In the genomic region with DNA sequence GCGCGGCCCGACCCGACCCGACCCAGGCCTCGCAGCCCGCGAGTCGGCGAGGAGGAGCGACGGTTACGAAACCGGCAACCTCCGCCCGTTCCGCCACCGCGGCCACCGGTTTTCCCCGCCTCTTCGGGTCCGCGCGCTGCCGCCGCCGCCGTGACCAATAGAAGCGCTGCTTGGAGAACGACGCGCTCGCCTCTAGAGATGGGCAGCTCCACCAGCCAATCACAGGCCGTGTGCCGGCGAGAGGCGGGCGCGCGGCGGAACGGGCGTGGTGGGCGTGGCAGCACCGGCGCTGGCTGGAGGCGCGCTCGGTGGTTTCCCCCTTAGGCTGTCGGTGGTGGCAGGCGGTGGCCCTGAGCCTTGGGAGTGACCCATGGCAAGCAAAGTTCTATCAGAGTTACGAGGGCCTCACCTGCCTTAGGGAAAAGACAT, we compare ENCODE assay signal across 8 mouse cellular contexts. TPM values are rescaled to one million over a fixed set of nuclear protein-coding genes. Genes with fewer than 3 reads are reported as not detected.
DNase-seq lines count a peak whose midpoint lies in the region; ATAC-seq and TF ChIP-seq lines count a peak whose summit lies in the region.

Gene Cebpg, minus strand, starts transcription at position 138 of the 429 bp plus-strand sequence.

- no peaks in the 10 kb centered on the region for H3K36me3 ChIP-seq in embryonic facial prominence, embryonic 14.5 days (ENCODE audit: control insufficient read depth, insufficient read depth, low read length)
- no peaks in the 10 kb centered on the region for H3K36me3 ChIP-seq in limb, embryonic 13.5 days
- no peaks in the 10 kb centered on the region for H3K36me3 ChIP-seq in midbrain, embryonic 15.5 days (replicated peaks)

- H3K4me2 ChIP-seq in embryonic facial prominence, embryonic 14.5 days (ENCODE audit: low read depth, low read length): peak within 1 kb of the TSS; percentile 92
- peak within 1 kb of the TSS; percentile 93 for H3K4me2 ChIP-seq in limb, embryonic 13.5 days (replicated peaks)
- H3K4me2 ChIP-seq in midbrain, embryonic 15.5 days: peak within 1 kb of the TSS; percentile 87

- ATAC-seq in embryonic facial prominence, embryonic 14.5 days (ENCODE audit: low read depth): peak; percentile 98
- peak; percentile 98 for ATAC-seq in limb, embryonic 13.5 days (ENCODE audit: low FRiP score, low read depth)
- ATAC-seq in midbrain, embryonic 15.5 days (replicated peaks): peak; percentile 99

- H3K4me1 ChIP-seq in bone marrow, adult 2 months (ENCODE audit: control insufficient read depth, insufficient read depth, low read length): no peaks in the 10 kb centered on the region; the same call in 1 of the 2 replicates
- peaks cover 11% of the 10 kb centered on the region for H3K4me1 ChIP-seq in embryonic facial prominence, embryonic 14.5 days (ENCODE audit: control insufficient read depth, insufficient read depth, low read length)
- H3K4me1 ChIP-seq in limb, embryonic 13.5 days: peaks cover 24% of the 10 kb centered on the region
- H3K4me1 ChIP-seq in midbrain, embryonic 15.5 days: peaks cover 28% of the 10 kb centered on the region

- whole genome bisulfite sequencing in bone marrow, adult 2 months: under 1% methylated on average over 52 of the region's 53 CpGs
- WGBS in embryonic facial prominence, embryonic 14.5 days: 0% methylated on average over 7 of the region's 53 CpGs
- WGBS in limb, embryonic 13.5 days: under 1% methylated on average over 52 of the region's 53 CpGs
- WGBS in midbrain, embryonic 15.5 days: under 1% methylated on average over 51 of the region's 53 CpGs

- peak; percentile 97 for DNase-seq in A20 (ENCODE audit: low read depth, low spot score)
- peak; percentile 94 for DNase-seq in embryonic facial prominence, embryonic 14.5 days (ENCODE audit: low spot score)
- DNase-seq in heart, adult 8-10 months (ENCODE audit: low spot score): peak; percentile 97
- peak; percentile 99 for DNase-seq in kidney, adult 9 months
- peak; percentile 95 to 99 for DNase-seq in spleen, adult 18-20 months

- H3K27ac ChIP-seq in bone marrow, adult 2 months (ENCODE audit: control insufficient read depth, insufficient read depth, low read depth, low read length, poor library complexity): peak within 1 kb of the TSS; percentile 99
- H3K27ac ChIP-seq in embryonic facial prominence, embryonic 14.5 days (replicated peaks; ENCODE audit: low read depth, low read length): peak within 1 kb of the TSS; percentile 84
- H3K27ac ChIP-seq in limb, embryonic 13.5 days: peak within 1 kb of the TSS; percentile 81
- H3K27ac ChIP-seq in midbrain, embryonic 15.5 days: peak within 1 kb of the TSS; percentile 91

- TF ChIP-seq CTCF in bone marrow, adult 2 months (IDR thresholded peaks at IDR 0.05; ENCODE audit: control insufficient read depth, insufficient read depth, low read length): no peak

- peak; percentile 86 for TF ChIP-seq POLR2A in bone marrow, adult 2 months (IDR thresholded peaks at IDR 0.05; ENCODE audit: borderline replicate concordance, control insufficient read depth, low read depth, low read length)

- H3K9me3 ChIP-seq in embryonic facial prominence, embryonic 14.5 days (ENCODE audit: control insufficient read depth, low read length): no peaks in the 10 kb centered on the region
- H3K9me3 ChIP-seq in limb, embryonic 13.5 days: 0 out of 2 replicates have a peak, but pooled peaks cover 2% of the 10 kb centered on the region
- H3K9me3 ChIP-seq in midbrain, embryonic 15.5 days: no peaks in the 10 kb centered on the region

- peak within 1 kb of the TSS; percentile 100 for H3K4me3 ChIP-seq in bone marrow, adult 2 months (replicated peaks; ENCODE audit: control insufficient read depth, low read depth, low read length)
- peak within 1 kb of the TSS; percentile 96 for H3K4me3 ChIP-seq in embryonic facial prominence, embryonic 14.5 days (ENCODE audit: low read depth, low read length)
- peak within 1 kb of the TSS; percentile 95 for H3K4me3 ChIP-seq in limb, embryonic 13.5 days
- H3K4me3 ChIP-seq in midbrain, embryonic 15.5 days: peak within 1 kb of the TSS; percentile 91

- H3K27me3 ChIP-seq in embryonic facial prominence, embryonic 14.5 days (replicated peaks; ENCODE audit: control insufficient read depth, insufficient read depth, low read length): no peaks in the 10 kb centered on the region
- no peaks in the 10 kb centered on the region for H3K27me3 ChIP-seq in limb, embryonic 13.5 days
- no peaks in the 10 kb centered on the region for H3K27me3 ChIP-seq in midbrain, embryonic 15.5 days (replicated peaks)

- peak within 1 kb of the TSS; percentile 95 for H3K9ac ChIP-seq in embryonic facial prominence, embryonic 14.5 days (ENCODE audit: low read depth, low read length)
- H3K9ac ChIP-seq in limb, embryonic 13.5 days: peak within 1 kb of the TSS; percentile 96
- H3K9ac ChIP-seq in midbrain, embryonic 15.5 days: peak within 1 kb of the TSS; percentile 91

RNA-seq across cellular contexts. Expression of gene Cebpg, which starts in this region (rescaled TPM):
- 15.2 and 18.2 TPM in 2 replicates for polyA plus RNA-seq in bone marrow, adult 2 months (2011; ENCODE audit: insufficient read depth, insufficient read length, low replicate concordance, missing spikeins)
- 39.3 and 44.3 TPM in 2 replicates for polyA plus RNA-seq in embryonic facial prominence, embryonic 14.5 days (2014; fragmentation: Nextera tagmentation; extraction: Ambion mirVana)
- total RNA-seq in heart, adult 8-10 months (2022): 10 to 100 TPM; 16.5 to 24.9 (median 22.3) TPM
- 42.5 and 45.6 TPM in 2 replicates for polyA plus RNA-seq in limb, embryonic 13.5 days (2015; fragmentation: Nextera tagmentation; extraction: Ambion mirVana)
- polyA plus RNA-seq in midbrain, embryonic 15.5 days (2015; fragmentation: Nextera tagmentation; extraction: Ambion mirVana): 30.8 and 31.5 TPM in 2 replicates

Comparison
In these comparisons a context has a peak if more than half of its experiments do, and no peak if none do; other contexts are left out.
1. Peak in every context shown above with its lines: DNase-seq, ATAC-seq, H3K4me3 ChIP-seq and H3K27ac ChIP-seq.